Mouse (Mus musculus): Measurements from ENCODE around the gene Prss45. TPM values are rescaled to one million over a fixed set of nuclear protein-coding genes. Genes with fewer than 3 reads are reported as not detected.
A peak's percentile ranks its signal among the peaks of the same experiment; 100 is the strongest.

Prss45 gene
- 0.47 TPM in 1 of 2 replicates, not detected in the other for total RNA-seq (2014; rRNA removed)
- 0.16 and 0.29 TPM in 2 replicates for polyA plus RNA-seq (2015; fragmentation: Nextera tagmentation; extraction: Ambion mirVana)

GRCm38 (mm10) chr9:110834411-110834810 lies at the start of gene Prss45:
Gene Prss45, plus strand, starts transcription at chr9:110834588.
- Histone ChIP-seq H3K36me3 (ENCODE audit: insufficient read depth, low read length) (no peaks in the 10 kb centered on the region), H3K4me1 (ENCODE audit: insufficient read depth, low read length) (no peaks in the 10 kb centered on the region), H3K9me3 (ENCODE audit: low read length) (no peaks in the 10 kb centered on the region), H3K27ac (0 out of 2 replicates have a peak within 1 kb of the TSS, but pooled peaks have one; percentile 58), H3K9ac (replicated peaks; ENCODE audit: low read length) (no peak within 1 kb of the TSS), H3K4me2 (ENCODE audit: low read depth, low read length) (no peak within 1 kb of the TSS), H3K27me3 (ENCODE audit: insufficient read depth, low read length) (no peaks in the 10 kb centered on the region), H3K4me3 (ENCODE audit: low read length) (no peak within 1 kb of the TSS)
- ATAC-seq (no peak), DNase-seq (ENCODE audit: low spot score) (no peak)
- no peak for TF ChIP-seq CTCF (IDR thresholded peaks at IDR 0.05; ENCODE audit: low read depth)
- WGBS: 82% methylated on average over 19 of the region's 19 CpGs

- 91% methylated on average over 3 of the region's 3 CpGs for WGBS
- no peak for DNase-seq (ENCODE audit: low spot score)
- Histone ChIP-seq H3K9me3 (ENCODE audit: low read length) (no peaks in the 10 kb centered on the region), H3K9ac (replicated peaks; ENCODE audit: low read length) (no peak overlapping the region), H3K27me3 (ENCODE audit: insufficient read depth, low read length) (no peaks in the 10 kb centered on the region), H3K27ac (no peak overlapping the region), H3K36me3 (ENCODE audit: insufficient read depth, low read length) (no peaks in the 10 kb centered on the region), H3K4me1 (ENCODE audit: insufficient read depth, low read length) (no peaks in the 10 kb centered on the region), H3K4me3 (ENCODE audit: low read length) (no peak overlapping the region), H3K4me2 (ENCODE audit: low read depth, low read length) (no peak overlapping the region)
- TF ChIP-seq CTCF (IDR thresholded peaks at IDR 0.05; ENCODE audit: low read depth): 0 out of 2 replicates have a peak, but pooled peaks have one; percentile 2
- ATAC-seq: no peak
Observed at GRCm38 (mm10) chr9:110788169-110788568, 46.2 kb upstream of the Prss45 start.

DNA sequence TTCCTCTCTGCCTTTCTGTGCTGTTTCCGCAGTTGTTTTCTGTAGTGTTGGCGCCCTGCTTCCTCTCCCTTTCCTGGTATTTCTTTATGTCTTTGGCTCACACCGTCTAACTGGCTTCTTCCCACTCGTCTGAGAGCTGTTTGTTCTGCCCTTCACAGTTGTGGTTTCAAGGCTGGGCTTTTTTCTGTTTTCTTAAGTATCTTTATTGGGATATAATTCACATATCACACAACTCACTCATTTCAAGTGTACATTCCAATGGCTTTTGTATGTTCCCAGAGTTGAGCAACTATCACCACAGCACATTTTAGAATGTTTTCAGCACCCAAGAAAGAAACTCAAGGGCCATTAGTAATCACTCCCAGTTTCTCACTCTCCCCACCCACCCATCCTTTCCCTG lies 43.9 kb upstream of the Prss45 start:
- H3K36me3 ChIP-seq (ENCODE audit: insufficient read depth, low read length): no peaks in the 10 kb centered on the region
- no peaks in the 10 kb centered on the region for H3K4me1 ChIP-seq (ENCODE audit: insufficient read depth, low read length)
- TF ChIP-seq CTCF (IDR thresholded peaks at IDR 0.05; ENCODE audit: low read depth): no peak
- 73% methylated on average over 4 of the region's 4 CpGs for WGBS
- no peak for DNase-seq (ENCODE audit: low spot score)
- H3K27me3 ChIP-seq (ENCODE audit: insufficient read depth, low read length): no peaks in the 10 kb centered on the region
- H3K4me3 ChIP-seq (ENCODE audit: low read length): no peak overlapping the region
- no peak overlapping the region for H3K27ac ChIP-seq
- H3K9me3 ChIP-seq (ENCODE audit: low read length): no peaks in the 10 kb centered on the region
- H3K4me2 ChIP-seq (ENCODE audit: low read depth, low read length): no peak overlapping the region
- H3K9ac ChIP-seq (replicated peaks; ENCODE audit: low read length): no peak overlapping the region
- no peak for ATAC-seq

- ATAC-seq (no peak), DNase-seq (ENCODE audit: low spot score) (no peak)
- 88% methylated on average over 10 of the region's 10 CpGs for WGBS
- H3K27me3 ChIP-seq (ENCODE audit: insufficient read depth, low read length): no peaks in the 10 kb centered on the region
- H3K27ac ChIP-seq: no peak overlapping the region
- H3K9me3 ChIP-seq (ENCODE audit: low read length): no peaks in the 10 kb centered on the region
- no peaks in the 10 kb centered on the region for H3K36me3 ChIP-seq (ENCODE audit: insufficient read depth, low read length)
- H3K4me1 ChIP-seq (ENCODE audit: insufficient read depth, low read length): no peaks in the 10 kb centered on the region
- H3K4me3 ChIP-seq (ENCODE audit: low read length): no peak overlapping the region
- TF ChIP-seq CTCF (IDR thresholded peaks at IDR 0.05; ENCODE audit: low read depth): no peak
- no peak overlapping the region for H3K4me2 ChIP-seq (ENCODE audit: low read depth, low read length)
- H3K9ac ChIP-seq (replicated peaks; ENCODE audit: low read length): no peak overlapping the region
Observed at GRCm38 (mm10) chr9:110797013-110797412, 37.4 kb upstream of the Prss45 start.

DNA sequence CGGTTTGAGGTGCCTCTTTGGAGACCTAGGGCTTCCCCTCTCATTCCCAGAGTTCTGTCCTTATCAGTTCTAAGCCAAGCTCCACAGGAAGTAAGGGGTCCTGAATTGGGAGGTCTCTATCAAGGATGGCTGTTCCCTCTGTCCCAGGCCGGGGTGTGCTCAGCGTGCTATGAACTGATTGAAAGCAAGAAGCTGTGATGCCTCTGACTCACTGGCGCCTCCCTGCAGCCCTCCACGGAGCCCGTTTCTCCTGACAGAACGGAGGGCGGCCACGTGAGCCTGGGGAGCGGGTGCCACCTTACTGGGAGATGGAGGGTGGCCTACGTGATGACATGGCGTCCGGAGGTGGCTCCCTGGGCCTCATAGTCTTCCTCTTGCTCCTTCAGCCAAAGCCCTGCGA lies 36.5 kb upstream of the Prss45 start, which contains the start of gene Prss42:
Gene Prss42, plus strand, starts transcription at position 301 of the 400 bp plus-strand sequence.
- Histone ChIP-seq H3K27me3 (ENCODE audit: insufficient read depth, low read length) (no peaks in the 10 kb centered on the region), H3K9ac (replicated peaks; ENCODE audit: low read length) (no peak within 1 kb of the TSS), H3K27ac (no peak within 1 kb of the TSS), H3K9me3 (ENCODE audit: low read length) (no peaks in the 10 kb centered on the region), H3K36me3 (ENCODE audit: insufficient read depth, low read length) (no peaks in the 10 kb centered on the region), H3K4me1 (ENCODE audit: insufficient read depth, low read length) (no peaks in the 10 kb centered on the region), H3K4me3 (ENCODE audit: low read length) (no peak within 1 kb of the TSS), H3K4me2 (ENCODE audit: low read depth, low read length) (no peak within 1 kb of the TSS)
- no peak for ATAC-seq
- no peak for TF ChIP-seq CTCF (IDR thresholded peaks at IDR 0.05; ENCODE audit: low read depth)
- 92% methylated on average over 14 of the region's 14 CpGs for WGBS
- DNase-seq (ENCODE audit: low spot score): no peak

- TF ChIP-seq CTCF (IDR thresholded peaks at IDR 0.05; ENCODE audit: low read depth): no peak
- Histone ChIP-seq H3K36me3 (ENCODE audit: insufficient read depth, low read length) (no peaks in the 10 kb centered on the region), H3K27me3 (ENCODE audit: insufficient read depth, low read length) (no peaks in the 10 kb centered on the region), H3K4me2 (ENCODE audit: low read depth, low read length) (no peak overlapping the region), H3K27ac (no peak overlapping the region), H3K4me1 (ENCODE audit: insufficient read depth, low read length) (no peaks in the 10 kb centered on the region), H3K4me3 (ENCODE audit: low read length) (no peak overlapping the region), H3K9me3 (ENCODE audit: low read length) (no peaks in the 10 kb centered on the region), H3K9ac (replicated peaks; ENCODE audit: low read length) (no peak overlapping the region)
- WGBS: 93% methylated on average over 8 of the region's 8 CpGs
- ATAC-seq: no peak
- no peak for DNase-seq (ENCODE audit: low spot score)
Observed at GRCm38 (mm10) chr9:110800834-110801479, 33.4 kb upstream of the Prss45 start.

- no peak for TF ChIP-seq CTCF (IDR thresholded peaks at IDR 0.05; ENCODE audit: low read depth)
- DNase-seq (ENCODE audit: low spot score) (no peak), ATAC-seq (no peak)
- no peaks in the 10 kb centered on the region for H3K27me3 ChIP-seq (ENCODE audit: insufficient read depth, low read length)
- H3K4me1 ChIP-seq (ENCODE audit: insufficient read depth, low read length): no peaks in the 10 kb centered on the region
- WGBS: 71% methylated on average over 4 of the region's 4 CpGs
- no peaks in the 10 kb centered on the region for H3K36me3 ChIP-seq (ENCODE audit: insufficient read depth, low read length)
- H3K4me2 ChIP-seq (ENCODE audit: low read depth, low read length): no peak overlapping the region
- H3K4me3 ChIP-seq (ENCODE audit: low read length): no peak overlapping the region
- no peaks in the 10 kb centered on the region for H3K9me3 ChIP-seq (ENCODE audit: low read length)
- no peak overlapping the region for H3K9ac ChIP-seq (replicated peaks; ENCODE audit: low read length)
- H3K27ac ChIP-seq: no peak overlapping the region
Observed at GRCm38 (mm10) chr9:110803294-110803693, 31.1 kb upstream of the Prss45 start.
